Mouse (Mus musculus): ENCODE data around the gene Nfe2. TPM values are rescaled to one million over a fixed set of nuclear protein-coding genes. Genes with fewer than 3 reads are reported as not detected.
"Not testable (repeated sequence)": the region's sequence is repeated elsewhere in the genome, so short reads cannot be mapped to it uniquely, and the experiment has no call there.

Nfe2 gene
- polyA plus RNA-seq, 1 experiment from 2014 or later: 2.4 TPM

DNA sequence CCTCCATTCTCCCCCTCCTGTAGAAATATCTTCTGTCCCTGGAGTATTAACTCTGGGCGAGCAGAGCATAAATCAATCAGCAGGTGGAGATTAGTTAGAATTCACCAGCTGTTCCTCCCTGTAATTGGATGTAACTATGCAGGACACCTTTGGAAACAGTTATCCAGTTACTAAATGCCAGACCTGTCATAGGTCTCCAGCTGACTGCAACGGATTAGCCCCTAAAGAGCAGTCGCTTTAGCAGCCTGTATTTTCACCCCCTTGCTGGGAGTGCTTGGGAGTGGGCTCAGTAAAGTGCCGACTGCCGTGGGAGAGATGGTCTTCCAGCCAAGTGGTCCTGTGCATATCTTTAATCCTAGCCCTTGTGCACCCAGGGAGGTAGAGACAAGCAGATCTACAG lies 31.4 kb upstream of the Nfe2 start:
- Histone ChIP-seq H3K36me3 (peaks cover 60% of the 10 kb centered on the region), H3K9me3 (no peaks in the 10 kb centered on the region), H3K4me2 (no peak overlapping the region), H3K9ac (no peak overlapping the region; the same call in 1 of the 2 replicates), H3K27me3 (no peaks in the 10 kb centered on the region), H3K4me1 (peaks cover 22% of the 10 kb centered on the region), H3K27ac (peak overlapping the region; percentile 1; the same call in 1 of the 2 replicates), H3K4me3 (no peak overlapping the region)
- 52% methylated on average over 5 of the region's 5 CpGs for WGBS
- ATAC-seq (ENCODE audit: insufficient number of reproducible peaks, insufficient read depth, low FRiP score, low TSS enrichment, low read depth): no peak

DNA sequence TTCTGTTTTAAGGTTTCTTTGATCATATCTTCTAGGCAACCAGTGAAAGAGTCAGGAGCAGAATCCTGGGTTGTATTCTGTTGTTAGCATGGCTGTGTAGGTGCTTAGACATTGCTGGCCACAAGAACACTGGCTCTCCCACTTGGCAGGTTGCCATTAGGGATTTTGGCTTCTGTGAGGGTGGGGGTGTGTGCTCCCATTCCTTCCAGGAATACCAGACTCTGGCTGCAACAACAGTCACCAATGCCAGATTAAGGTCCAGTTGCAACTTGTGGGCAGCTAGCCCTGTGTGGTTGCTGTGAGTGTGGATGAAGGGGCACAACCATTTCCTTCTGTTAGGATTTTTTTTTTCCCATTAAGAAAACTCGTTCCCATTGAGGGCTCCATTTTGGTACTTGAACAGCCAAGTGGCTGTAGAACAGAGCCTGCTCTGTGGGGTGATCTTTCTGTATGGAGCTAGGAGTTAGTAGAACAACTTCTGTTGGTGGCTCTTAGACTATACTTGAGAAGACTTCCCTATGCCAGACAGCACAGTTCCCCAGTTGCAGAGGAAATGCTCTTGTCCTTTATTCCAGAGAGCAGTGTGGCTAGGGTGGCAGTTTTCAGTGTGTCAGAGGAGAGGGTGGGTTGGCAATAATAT lies 27.7 kb upstream of the Nfe2 start:
- H3K9me3 ChIP-seq: no peaks in the 10 kb centered on the region
- H3K4me2 ChIP-seq: no peak overlapping the region
- peaks cover 24% of the 10 kb centered on the region for H3K4me1 ChIP-seq
- WGBS: 68% methylated on average over 1 of the region's 1 CpGs
- ATAC-seq (ENCODE audit: insufficient number of reproducible peaks, insufficient read depth, low FRiP score, low TSS enrichment, low read depth): no peak
- H3K4me3 ChIP-seq: no peak overlapping the region
- peak overlapping the region; percentile 64 for H3K27ac ChIP-seq
- no peaks in the 10 kb centered on the region for H3K27me3 ChIP-seq
- peaks cover 33% of the 10 kb centered on the region for H3K36me3 ChIP-seq
- no peak overlapping the region for H3K9ac ChIP-seq

DNA sequence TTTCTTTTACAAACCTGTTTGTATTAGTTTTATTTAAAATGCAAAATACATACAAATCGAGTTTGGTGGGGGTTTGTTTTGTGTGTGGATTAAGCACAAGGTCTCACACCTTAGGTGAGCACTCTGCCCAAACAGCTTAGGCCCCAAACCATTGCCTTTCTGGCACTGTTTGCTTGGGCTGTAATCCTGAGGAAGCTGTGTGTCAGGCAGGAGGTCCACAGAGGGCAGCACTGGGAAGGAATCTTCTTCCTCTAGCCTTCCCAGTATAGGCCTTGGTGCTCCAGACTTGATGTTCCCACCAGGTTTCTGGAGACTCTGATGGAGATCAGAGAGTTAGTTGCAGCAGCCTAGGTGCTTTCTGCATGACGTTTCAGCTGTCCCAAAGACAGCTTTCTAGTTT lies 26.4 kb upstream of the Nfe2 start:
- Histone ChIP-seq H3K4me2 (no peak overlapping the region), H3K9me3 (no peaks in the 10 kb centered on the region), H3K36me3 (peaks cover 23% of the 10 kb centered on the region), H3K9ac (no peak overlapping the region), H3K4me1 (peaks cover 19% of the 10 kb centered on the region), H3K27me3 (no peaks in the 10 kb centered on the region), H3K27ac (0 out of 2 replicates have a peak overlapping the region, but pooled peaks have one; percentile 64), H3K4me3 (no peak overlapping the region)
- no peak for ATAC-seq (ENCODE audit: insufficient number of reproducible peaks, insufficient read depth, low FRiP score, low TSS enrichment, low read depth)
- WGBS: 40% methylated on average over 2 of the region's 2 CpGs

DNA sequence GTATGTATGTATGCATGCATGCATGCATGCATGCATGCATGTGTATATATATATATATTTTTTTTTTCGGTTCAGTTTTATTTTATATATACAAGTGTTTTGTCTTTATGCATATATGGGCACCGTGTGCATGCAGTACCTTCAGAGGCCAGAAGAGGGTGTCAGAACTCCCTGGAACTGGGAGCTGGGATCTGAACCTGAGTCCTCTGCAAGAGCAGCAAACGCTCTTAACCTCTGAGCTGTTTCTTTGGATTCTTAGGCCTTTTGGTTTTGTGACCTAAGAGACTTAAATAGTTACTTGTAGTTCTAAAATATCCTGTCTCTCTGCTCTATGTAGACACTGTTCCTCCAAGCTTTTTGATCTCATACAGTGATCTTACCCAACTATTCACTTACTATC lies 25.9 kb upstream of the Nfe2 start:
- Histone ChIP-seq H3K4me2 (no peak overlapping the region), H3K4me3 (no peak overlapping the region), H3K4me1 (peaks cover 18% of the 10 kb centered on the region), H3K36me3 (peaks cover 18% of the 10 kb centered on the region), H3K27me3 (no peaks in the 10 kb centered on the region), H3K9me3 (no peaks in the 10 kb centered on the region), H3K27ac (no peak overlapping the region), H3K9ac (no peak overlapping the region)
- whole genome bisulfite sequencing: 63% methylated on average over 3 of the region's 3 CpGs
- ATAC-seq (ENCODE audit: insufficient number of reproducible peaks, insufficient read depth, low FRiP score, low TSS enrichment, low read depth): no peak

DNA sequence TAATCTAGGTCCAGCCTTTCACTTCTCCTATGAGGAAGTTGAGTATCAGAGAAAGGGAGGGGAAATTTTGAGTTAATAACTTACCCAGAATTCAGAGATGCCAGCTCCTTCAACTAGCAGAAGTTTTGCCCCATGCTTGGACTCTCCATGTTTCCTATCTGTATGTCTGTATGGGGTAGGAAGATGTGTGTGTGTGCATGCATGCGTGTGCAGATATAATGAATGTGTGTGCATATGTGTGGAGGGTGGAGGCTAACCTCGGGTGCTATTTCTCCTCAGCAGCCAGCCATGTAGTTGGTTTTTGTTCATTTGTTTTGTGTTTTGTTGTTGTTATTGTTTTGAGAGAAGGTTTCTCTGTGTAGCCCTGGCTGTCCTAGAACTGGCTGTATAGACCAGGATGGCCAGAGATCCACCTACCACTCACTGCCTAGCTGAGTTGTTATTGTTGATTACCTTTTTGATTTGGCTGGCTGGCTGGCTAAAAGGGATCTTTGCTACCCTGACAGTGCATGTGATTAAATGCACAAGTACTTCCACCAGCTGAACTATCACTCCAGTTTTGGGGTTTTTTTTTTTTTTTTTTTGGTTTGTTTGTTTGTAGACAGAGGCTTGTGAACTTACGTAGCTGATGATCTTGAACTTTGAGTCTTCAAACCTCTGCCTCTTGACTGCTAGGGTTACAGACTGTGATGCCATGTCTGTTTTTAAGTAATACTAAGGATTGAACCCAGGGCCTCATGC lies 23.4 kb upstream of the Nfe2 start:
- peaks cover 22% of the 10 kb centered on the region for H3K4me1 ChIP-seq
- H3K9ac ChIP-seq: no peak overlapping the region
- H3K4me2 ChIP-seq: no peak overlapping the region
- H3K36me3 ChIP-seq: 0 out of 2 replicates have a peak, but pooled peaks cover 5% of the 10 kb centered on the region
- H3K27ac ChIP-seq: no peak overlapping the region
- H3K9me3 ChIP-seq: no peaks in the 10 kb centered on the region
- H3K4me3 ChIP-seq: no peak overlapping the region
- ATAC-seq (ENCODE audit: insufficient number of reproducible peaks, insufficient read depth, low FRiP score, low TSS enrichment, low read depth): no peak
- 93% methylated on average over 3 of the region's 3 CpGs for WGBS
- no peaks in the 10 kb centered on the region for H3K27me3 ChIP-seq

DNA sequence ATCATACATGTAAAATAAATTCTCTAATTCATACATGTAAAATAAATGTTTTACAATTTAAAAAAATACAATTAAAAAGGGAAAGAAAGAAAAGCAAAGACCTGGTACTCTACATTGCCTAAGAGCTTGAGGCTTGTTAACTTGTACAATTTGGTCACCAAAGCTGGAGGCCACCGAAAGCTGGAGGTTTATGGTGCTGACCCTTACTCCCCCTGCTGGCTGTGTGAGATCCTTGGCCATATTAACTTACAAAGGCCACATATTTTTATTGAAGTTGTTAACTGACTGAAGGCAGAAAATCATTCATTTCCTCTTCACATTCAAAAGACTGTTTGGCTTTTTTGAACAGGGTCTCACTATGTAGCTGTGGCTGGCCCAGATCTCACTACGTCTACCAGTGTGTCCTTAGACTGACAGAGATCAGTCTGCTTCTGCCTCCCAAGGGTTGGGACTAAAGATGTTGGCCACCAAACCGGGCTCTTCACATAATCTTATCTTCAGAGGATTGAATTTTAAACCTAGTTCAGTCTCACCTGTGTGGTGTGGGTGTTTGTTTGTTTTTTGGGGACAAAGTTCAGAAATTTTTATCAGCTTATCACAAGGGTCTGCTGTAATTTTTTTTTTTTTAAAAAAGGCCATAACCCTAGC lies 22.7 kb upstream of the Nfe2 start:
- no peak overlapping the region for H3K4me3 ChIP-seq
- no peak overlapping the region for H3K4me2 ChIP-seq
- H3K27ac ChIP-seq: no peak overlapping the region
- 0 out of 2 replicates have a peak, but pooled peaks cover 5% of the 10 kb centered on the region for H3K36me3 ChIP-seq
- H3K4me1 ChIP-seq: peaks cover 19% of the 10 kb centered on the region
- no peaks in the 10 kb centered on the region for H3K27me3 ChIP-seq
- H3K9me3 ChIP-seq: no peaks in the 10 kb centered on the region
- ATAC-seq (ENCODE audit: insufficient number of reproducible peaks, insufficient read depth, low FRiP score, low TSS enrichment, low read depth): no peak
- H3K9ac ChIP-seq: no peak overlapping the region
- 56% methylated on average over 3 of the region's 3 CpGs for WGBS

DNA sequence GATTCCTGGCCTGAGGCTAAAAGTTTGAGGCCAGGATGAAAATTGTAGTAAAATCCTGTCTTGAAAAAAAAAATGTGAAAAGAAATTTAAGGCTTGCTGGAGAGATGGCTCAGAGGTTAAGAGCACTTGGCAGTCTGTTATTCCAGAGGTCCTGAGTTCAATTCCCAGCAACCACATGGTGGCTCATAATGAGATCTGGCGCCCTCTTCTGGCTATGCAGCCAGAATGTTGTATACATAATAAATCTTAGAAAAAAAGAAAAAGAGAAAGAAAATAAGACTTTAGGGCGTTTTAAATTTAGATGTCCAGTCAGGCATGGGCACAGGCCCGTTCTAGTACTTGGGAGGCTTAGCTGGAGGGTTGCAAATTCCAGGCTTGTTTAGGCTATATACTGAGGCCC lies 21.5 kb upstream of the Nfe2 start:
- peaks cover 7% of the 10 kb centered on the region; the same call in 1 of the 2 replicates for H3K4me1 ChIP-seq
- H3K27ac ChIP-seq: no peak overlapping the region
- 0 out of 2 replicates have a peak, but pooled peaks cover 5% of the 10 kb centered on the region for H3K36me3 ChIP-seq
- H3K9ac ChIP-seq: no peak overlapping the region
- H3K27me3 ChIP-seq: no peaks in the 10 kb centered on the region
- no peak overlapping the region for H3K4me3 ChIP-seq
- no peaks in the 10 kb centered on the region for H3K9me3 ChIP-seq
- no peak overlapping the region for H3K4me2 ChIP-seq
- WGBS: 64% methylated on average over 3 of the region's 3 CpGs
- ATAC-seq (ENCODE audit: insufficient number of reproducible peaks, insufficient read depth, low FRiP score, low TSS enrichment, low read depth): no peak

DNA sequence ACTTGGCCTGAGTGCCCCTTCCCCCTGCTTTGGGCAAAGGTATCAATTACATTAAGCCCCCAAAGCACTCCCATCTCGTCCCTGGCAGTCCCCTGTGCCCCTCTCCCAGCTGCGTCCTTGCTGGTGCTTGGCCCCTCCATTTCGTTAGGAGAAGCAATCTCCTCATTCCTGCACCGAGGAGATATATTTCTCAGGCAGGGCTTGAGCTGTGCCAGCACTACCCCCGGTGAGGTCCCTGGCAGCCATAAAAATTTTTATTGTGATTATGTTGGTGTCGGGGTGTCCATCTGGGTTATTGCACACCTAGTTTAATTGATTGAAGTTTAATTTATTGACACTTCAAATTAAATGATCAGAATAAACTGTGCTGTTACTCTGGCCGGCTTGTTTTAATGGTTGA lies 19.7 kb upstream of the Nfe2 start:
- 49% methylated on average over 7 of the region's 7 CpGs for WGBS
- 0 out of 2 replicates have a peak overlapping the region, but pooled peaks have one; percentile 32 for H3K9ac ChIP-seq

DNA sequence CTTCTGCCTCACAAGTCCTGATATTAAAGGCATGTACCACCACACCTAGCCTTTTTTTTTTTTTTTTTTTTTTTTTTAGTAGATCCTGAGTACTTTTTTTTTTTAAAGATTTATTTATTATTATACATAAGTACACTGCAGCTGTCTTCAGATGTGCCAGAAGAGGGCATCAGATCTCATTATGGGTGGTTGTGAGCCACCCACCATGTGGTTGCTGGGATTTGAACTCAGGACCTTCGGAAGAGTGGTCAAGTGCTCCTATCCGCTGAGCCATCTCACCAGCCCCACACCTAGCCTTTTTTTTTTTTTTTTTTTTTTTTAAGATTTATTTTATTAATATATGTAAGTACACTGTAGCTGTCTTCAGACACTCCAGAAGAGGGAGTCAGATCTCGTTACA lies 17.7 kb upstream of the Nfe2 start:
- not testable (repeated sequence) for H3K27ac ChIP-seq; H3K9me3 ChIP-seq; ATAC-seq (ENCODE audit: insufficient number of reproducible peaks, insufficient read depth, low FRiP score, low TSS enrichment, low read depth); H3K36me3 ChIP-seq; H3K4me3 ChIP-seq; H3K4me2 ChIP-seq; H3K27me3 ChIP-seq; H3K9ac ChIP-seq
- WGBS: 96% methylated on average over 3 of the region's 3 CpGs
- H3K4me1 ChIP-seq: peaks cover 18% of the 10 kb centered on the region

More for the DNA sequence above, 19.7 kb upstream of the Nfe2 start:
- no peaks in the 10 kb centered on the region for H3K27me3 ChIP-seq
- peaks cover 18% of the 10 kb centered on the region for H3K4me1 ChIP-seq
- H3K27ac ChIP-seq: no peak overlapping the region
- no peak overlapping the region for H3K4me2 ChIP-seq
- no peaks in the 10 kb centered on the region for H3K9me3 ChIP-seq
- no peak for ATAC-seq (ENCODE audit: insufficient number of reproducible peaks, insufficient read depth, low FRiP score, low TSS enrichment, low read depth)
- H3K4me3 ChIP-seq: no peak overlapping the region
- 0 out of 2 replicates have a peak, but pooled peaks cover 2% of the 10 kb centered on the region for H3K36me3 ChIP-seq

DNA sequence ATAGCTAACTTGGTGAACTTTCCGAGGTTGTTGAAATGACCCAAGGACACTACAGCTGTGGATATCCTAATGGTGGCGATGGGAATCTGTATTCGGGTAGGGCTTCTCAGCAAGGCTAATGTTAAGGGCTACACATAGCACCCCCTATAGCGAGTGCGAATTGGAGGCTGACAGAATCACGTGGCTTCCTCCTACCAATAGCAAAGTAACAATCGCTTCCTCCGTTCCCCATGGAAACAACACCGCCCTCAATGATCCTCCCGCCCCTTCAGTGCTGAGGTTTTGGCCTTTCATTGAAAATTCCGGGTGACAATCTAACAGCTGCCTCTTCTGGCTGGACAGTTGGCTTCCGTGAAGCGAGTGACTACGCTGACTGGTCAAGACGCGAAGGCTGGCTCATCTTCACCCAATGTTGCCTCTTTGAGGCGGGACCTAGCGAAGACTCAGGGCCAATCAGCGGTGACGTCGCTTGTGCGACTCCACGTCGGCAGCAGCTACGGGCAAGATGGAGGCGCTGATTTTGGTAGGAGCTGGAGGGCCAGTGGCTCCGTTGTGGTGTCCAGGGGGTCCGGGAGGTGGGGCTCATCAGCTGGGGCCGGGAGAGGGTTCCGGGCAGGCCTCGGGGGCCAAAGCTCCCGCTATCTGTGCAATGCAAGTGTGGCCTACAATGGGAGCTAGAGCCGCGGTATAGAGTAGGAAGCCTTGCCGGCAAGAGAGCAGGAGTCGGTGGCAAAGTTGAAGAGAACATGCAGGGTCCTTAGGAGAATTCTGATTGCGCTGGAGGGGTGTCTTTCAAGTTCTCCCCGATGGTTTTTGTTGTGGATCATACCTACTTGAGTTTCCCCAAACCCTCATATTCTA lies 14.4 kb upstream of the Nfe2 start, which contains the start of gene Copz1:
Gene Copz1, plus strand, starts transcription at position 296 of the 861 bp plus-strand sequence.
- Histone ChIP-seq H3K27ac (peak within 1 kb of the TSS; percentile 44; the same call in 1 of the 2 replicates), H3K9me3 (no peaks in the 10 kb centered on the region), H3K27me3 (no peaks in the 10 kb centered on the region), H3K4me2 (peak within 1 kb of the TSS; percentile 67), H3K9ac (peak within 1 kb of the TSS; percentile 88), H3K36me3 (no peaks in the 10 kb centered on the region), H3K4me3 (peak within 1 kb of the TSS; percentile 73), H3K4me1 (peaks cover 14% of the 10 kb centered on the region)
- WGBS: under 1% methylated on average over 38 of the region's 38 CpGs
- ATAC-seq (ENCODE audit: insufficient number of reproducible peaks, insufficient read depth, low FRiP score, low TSS enrichment, low read depth): peak; percentile 99

DNA sequence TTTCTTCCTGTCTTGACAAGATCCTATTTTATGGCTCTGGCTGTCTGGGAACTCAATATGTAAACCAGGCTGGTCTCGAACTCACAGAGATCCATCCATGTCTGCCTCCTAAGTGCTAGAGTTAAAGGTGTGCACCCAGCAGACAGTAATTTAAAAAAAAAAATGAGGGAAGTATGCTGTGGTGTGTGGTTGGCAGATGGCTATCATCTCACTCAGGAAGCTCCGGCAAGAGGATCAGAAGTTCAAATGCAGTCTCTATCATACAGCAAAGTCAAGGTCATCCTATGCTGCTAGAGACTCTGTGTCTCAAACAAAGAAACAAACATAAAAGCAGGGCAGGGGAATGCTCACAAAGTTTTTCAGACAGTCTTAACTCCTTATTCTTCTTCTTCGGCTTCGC lies 10.7 kb upstream of the Nfe2 start:
- H3K27me3 ChIP-seq: no peaks in the 10 kb centered on the region
- H3K9ac ChIP-seq: no peak overlapping the region
- no peak overlapping the region for H3K4me3 ChIP-seq
- no peaks in the 10 kb centered on the region for H3K9me3 ChIP-seq
- H3K27ac ChIP-seq: no peak overlapping the region
- 83% methylated on average over 4 of the region's 4 CpGs for WGBS
- H3K36me3 ChIP-seq: no peaks in the 10 kb centered on the region
- no peak overlapping the region for H3K4me2 ChIP-seq
- peaks cover 6% of the 10 kb centered on the region for H3K4me1 ChIP-seq
- ATAC-seq (ENCODE audit: insufficient number of reproducible peaks, insufficient read depth, low FRiP score, low TSS enrichment, low read depth): no peak
